Mouse (Mus musculus): ENCODE results near the gene Isl2.

DNA sequence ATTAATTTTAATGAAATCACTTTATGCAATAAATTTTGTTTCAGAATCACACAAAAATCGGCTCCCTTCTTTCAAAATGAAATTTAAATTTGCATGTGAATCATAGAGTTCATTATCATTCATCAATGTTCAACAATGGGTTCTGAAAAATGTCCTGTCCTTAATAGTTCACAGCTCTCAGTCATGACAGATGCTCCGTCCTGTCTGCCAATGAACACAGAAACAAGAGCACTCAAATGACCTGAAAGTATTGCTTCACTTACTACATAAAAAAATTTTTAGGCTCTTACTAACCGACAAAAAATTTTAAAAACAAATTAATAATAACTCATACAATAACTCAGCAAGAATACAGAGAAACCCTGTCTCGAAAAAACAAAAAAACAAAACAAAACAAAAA lies 29.8 kb upstream of the Isl2 start:
- TF ChIP-seq CTCF (IDR thresholded peaks at IDR 0.05; ENCODE audit: low read depth, low read length) (no peak), POLR2A (IDR thresholded peaks at IDR 0.05; ENCODE audit: borderline replicate concordance, low read depth, low read length) (no peak)
